Mouse (Mus musculus): ENCODE measurements around the gene Trim65. TPM values are rescaled to one million over a fixed set of nuclear protein-coding genes. Genes with fewer than 3 reads are reported as not detected.
"Not testable (repeated sequence)": the region's sequence is repeated elsewhere in the genome, so short reads cannot be mapped to it uniquely, and the experiment has no call there.

Gene Trim65
- polyA plus RNA-seq, 2 experiments from 2014 or later, result 10.7 to 11.9 TPM

DNA sequence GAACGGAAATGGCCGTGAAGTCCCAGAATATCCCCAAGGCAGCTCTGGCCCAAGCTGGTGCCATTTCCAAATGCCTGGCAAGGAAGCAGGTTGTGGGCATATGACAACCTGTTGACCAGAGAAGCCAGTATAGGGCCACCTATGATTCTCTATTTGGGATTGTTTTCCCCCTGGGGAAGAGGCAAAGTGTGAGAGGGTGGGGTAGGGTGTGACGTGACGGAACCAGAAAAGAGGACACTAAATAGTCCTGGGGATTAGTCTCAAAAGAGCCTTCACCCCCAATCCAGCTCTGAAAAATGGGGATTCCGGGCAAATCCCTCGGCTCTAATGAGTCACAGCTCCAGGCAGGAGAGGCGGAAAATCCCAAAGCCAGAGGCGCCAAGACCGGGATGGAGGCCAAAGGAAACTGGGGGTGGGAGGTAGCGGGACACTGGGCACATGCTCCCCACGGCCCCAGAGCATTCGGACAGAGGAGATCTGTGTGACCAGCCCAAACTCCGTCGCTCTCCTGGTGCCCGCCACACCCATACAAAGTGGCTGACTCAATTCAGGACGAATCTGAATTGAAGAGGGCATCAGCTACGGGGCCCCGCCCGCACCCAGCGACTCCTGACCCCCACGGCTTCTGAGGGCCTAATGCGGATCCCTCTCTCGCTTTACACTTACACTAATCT lies 22.3 kb downstream of the Trim65 start:
- no peak for ATAC-seq

DNA sequence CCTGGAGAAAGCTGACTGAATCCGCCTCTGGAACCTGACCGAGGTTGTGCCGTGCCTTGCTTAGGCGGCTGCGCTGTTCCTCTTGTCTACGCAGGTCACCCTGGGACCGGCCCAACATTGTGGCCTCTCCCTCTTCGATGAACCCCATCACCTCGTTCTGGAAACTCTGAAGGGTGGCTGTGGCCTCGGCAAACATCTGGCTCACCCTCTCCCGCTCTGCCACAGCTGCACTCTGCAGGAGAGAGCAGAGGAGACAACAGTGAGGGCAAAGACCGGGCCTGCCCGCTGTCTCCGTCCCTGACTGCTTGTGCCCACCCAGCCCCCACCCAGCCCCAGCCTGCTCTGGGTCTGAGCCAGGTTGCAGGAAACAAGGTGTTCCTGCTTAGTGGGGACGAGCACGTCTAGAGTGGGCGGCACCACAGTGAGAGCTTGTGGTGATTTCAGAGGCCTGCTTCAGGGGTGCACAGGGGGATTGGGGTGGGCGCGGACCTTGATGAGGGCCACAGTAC lies 23.1 kb downstream of the Trim65 start:
- no peak for ATAC-seq

DNA sequence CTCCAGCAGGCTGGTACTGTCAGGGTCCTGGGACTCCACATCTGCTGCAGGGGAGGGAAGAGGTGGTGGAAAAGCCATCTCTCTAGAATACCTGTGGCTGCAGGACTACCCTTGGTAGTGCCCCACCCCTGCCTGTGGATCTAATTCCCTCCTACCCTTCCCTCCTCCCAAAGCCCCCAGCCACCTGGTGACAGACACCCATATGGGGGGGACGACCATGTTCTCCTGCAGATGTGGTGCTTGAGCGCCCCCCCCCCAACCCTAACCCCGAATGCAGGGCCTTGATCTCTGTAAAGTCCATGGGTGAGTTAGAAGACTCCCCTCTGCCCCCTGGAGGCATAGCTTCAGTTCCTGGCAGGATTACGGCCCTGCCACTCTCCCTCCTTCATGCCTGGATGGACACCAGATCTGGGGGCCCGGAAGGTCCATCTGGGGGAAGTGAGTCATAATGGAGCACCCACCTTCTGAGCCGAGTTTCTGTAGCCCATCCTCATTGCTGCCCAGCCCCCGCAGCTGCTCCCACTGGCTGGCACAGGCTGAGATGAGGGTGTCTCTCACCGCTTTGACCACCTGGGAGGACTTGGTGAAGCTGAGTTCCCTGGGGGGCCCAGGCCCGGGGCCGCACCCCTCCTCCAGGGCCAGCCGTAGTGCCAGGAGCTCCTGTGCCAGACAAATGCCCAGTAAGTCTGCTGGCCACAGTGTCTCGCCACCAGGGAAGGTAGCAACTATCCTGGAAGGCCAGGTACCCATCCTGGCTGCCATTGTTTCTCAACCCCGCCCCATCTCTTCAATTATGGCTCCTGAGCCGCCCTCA lies 23.8 kb downstream of the Trim65 start:
- ATAC-seq, result no peak

DNA sequence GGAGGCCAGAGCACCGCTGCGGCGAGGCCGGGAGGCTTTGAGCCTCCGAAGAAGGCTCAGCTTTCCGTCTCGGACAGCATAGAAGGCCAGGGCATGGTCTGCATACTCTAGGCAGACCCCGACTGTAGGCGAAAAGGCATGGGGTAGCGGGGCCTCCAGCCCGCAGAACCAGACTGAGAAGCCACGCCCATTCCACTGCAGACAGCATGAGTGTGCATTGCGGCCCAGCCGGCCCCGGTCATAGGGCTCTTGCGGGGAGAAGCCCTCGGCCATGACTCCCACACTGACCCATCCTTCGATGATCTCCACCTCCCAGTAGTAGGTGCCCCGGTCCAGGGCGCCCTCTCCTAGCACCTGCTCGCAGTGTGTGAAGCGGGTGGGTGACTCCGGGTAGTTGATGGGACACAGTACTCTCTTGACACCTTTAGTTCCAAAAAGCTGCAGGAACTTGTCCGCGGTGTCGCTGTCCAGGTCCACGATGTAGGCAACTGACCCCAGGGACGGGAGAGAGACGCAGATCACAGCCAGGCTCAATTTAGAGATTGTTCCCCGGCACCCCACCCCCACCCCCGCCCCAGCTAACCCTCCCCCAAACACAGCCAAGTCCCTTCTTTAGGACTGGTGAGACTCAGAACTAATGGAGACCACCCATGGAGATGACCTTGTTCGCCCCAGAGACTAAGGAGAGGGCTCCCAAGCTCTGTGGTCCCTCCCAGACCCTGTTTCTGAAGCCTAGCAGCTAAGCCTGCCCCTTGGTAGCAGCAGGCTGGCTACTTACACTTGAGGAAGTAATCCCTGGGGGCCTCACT lies 24.6 kb downstream of the Trim65 start:
- ATAC-seq, result no peak

GRCm38 (mm10) chr11:116105065-116105464 lies 25.9 kb downstream of the Trim65 start:
- no peak for ATAC-seq

DNA sequence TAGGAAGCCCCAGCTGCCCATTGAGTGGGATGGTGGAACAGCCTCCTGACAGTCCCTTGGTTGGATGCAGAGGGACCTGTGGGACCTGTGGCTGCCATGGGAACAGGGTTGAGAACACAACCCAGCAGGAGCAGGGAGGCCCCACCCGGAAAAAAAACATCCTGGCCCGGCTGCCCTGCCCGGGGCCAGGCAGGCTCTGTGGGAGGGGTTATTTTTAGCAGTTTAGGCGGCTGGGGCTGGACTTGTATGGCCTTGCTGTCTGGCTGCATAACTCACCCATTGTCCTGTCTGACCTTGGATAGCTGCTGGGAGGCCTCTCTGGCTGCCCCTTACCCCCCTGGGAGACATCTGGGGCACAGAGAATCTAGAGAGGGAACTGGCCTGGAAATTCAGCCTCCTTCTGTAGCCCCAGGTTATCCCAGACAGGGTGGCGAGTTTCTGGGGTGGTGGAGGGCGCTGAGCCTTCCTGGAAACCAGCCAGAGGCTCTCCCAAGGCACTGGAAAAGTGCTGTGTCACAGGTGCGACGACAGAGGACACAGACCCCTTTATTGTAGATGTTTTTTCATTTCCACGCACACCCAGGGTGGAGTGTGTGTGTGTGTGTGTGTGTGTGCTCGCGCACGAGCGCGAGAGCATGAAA lies 26.8 kb downstream of the Trim65 start:
- no peak for ATAC-seq

- ATAC-seq, result no peak
Measured at GRCm38 (mm10) chr11:116103572-116103971, 27.4 kb downstream of the Trim65 start.

- no peak for ATAC-seq
Measured at GRCm38 (mm10) chr11:116102472-116102871, 28.5 kb downstream of the Trim65 start.

GRCm38 (mm10) chr11:116101931-116102381 lies 29.0 kb downstream of the Trim65 start:
- no peak for ATAC-seq

DNA sequence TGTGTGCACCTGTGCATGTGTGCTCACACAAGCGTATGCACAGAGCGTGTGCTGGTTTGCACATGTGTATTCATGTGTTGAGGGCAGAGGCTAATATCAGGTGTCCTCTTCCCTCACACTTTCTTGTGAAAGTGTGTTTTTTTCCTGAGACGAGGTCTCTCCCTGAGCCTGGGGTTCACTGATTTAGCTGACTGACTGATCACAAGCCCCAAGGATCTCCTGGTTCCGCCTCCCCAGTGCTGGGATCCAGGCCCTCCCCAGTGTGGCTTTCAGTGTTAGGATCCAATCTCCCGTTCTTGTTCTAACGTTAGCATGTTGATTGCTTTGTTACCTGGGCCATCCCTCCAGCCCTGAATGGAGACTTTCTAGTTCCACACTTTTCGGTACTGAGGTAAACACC lies 30.1 kb downstream of the Trim65 start:
- ATAC-seq, result no peak

DNA sequence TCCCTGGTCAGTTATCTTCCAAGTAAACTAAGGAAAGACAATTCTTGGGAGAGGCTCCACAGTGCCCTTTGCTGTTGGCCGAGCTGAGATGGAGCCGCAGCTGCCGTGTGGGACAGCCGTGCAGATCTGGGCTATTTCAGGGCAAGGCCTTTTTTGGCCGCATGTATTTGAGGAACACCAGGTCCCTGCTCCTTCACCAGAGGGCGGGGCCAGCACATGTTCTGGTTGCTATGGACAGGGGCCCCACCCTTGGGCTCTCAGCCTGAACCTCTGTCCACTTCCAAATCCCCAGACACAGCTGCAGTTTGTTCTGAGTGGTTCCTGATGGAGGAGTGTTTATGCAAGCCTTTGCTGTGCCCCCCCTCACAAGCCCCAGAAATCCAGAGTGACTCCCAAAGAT lies 30.5 kb downstream of the Trim65 start:
- no peak for ATAC-seq

DNA sequence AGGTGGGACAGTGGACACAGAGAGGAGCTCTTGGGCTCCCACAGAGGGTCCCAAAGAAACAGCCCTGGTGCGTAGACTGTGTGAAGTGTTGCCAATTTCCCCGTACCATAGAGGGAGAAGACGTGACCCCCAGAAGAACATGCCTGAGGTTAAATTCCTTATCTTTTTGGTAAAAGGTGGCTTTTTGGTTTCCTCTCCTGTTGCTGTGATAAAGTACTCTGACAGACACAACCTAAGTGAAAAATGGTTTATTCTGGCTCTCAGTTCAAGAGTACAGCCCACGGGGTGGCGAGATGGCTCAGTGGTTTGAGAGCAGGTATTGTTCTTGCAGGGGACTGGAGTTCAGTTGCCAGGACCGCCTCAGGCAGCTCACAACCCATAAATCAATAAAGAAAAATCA lies 31.5 kb downstream of the Trim65 start:
- ATAC-seq, result no peak

DNA sequence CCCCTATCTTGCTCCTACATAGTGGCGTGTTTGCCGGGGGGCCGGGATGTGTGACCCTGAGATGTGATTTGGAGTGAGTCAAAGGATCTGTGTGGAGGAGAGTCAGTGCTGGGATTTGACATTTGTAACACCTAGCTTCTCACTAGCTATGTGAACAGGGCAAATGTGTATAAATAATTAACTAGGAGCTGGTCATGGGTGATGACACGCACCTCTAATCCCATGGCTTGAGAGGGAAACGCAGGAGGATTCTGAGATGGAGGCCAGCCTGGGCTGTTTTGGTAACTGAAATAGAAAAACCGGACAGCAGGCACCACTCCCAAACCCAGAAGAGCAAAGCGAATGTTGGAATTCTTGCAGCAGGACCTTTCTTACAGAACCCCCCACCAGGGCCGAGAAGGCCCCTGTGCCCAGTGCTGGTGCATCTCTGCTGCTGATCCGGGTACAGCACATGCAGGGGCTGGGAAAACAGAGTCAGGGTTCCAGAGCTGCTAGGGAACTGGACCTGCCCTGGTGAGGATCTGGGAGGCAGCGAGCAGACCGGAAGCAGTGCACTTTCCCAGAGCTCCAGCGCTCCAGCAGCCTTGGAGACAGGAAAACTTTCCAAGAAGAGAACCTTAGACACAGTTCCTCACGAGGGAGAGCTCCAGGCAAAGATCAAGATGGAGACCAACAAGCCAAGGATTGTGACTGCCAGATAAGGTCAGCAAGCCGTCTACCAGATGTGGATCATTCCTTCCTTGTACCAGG lies 32.0 kb downstream of the Trim65 start:
- ATAC-seq, result no peak

- no peak for ATAC-seq
Measured at GRCm38 (mm10) chr11:116096213-116097108, 34.5 kb downstream of the Trim65 start.

DNA sequence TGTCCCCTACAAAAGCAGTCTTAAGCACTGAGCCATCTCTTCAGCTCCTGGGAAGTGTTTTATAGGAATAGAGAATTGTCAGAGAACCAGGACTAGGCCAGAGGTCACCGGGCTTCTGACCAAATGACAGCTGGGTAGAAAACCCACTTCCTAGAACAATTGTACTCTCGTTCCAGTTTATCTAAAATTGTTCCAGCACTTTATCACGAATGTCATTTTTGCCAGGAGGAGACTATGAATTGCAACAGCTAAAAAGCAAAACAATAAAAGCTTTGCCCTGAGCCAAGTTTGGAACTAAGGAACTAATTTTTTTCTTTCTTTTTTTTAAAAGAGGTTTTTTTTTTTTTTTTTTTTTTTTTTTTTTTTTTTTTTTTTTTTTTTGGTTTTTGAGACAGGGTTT lies 35.4 kb downstream of the Trim65 start:
- no peak for ATAC-seq

DNA sequence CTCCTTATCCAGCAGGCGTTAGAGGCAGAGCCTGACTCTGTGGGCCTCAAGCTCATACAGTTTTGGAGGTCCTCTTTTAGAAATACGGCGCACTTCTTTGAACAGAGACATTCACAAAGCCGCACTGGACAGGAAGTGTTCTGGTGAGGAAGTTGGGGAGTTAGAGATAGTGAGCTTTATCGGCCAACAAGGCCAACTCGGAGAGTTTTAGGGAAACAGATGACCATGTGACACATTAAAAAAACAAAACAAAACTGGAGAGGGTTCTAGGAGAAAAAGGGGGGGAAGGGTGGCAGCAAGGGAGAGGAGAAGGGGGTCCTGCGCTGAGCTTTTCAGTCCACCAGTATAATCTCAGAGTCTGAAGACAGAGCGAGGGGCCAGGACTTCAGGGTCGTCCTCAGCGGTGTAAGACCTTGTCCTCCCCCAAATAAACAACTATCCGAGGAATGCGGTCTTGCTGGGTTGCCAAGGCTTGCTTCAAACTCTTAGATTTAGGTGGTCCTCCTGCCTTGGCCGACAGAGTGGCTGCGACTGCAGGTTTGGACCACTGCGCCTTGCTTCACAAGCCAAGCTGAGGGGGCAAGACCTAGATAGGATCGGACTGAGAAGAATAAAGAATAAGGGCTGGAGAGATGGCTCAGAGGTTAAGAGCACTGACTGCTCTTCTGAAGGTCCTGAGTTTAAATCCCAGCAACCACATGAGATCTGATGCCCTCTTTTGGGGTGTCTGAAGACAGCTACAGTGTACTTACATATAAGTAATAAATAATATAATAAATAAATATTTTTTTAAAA lies 37.0 kb downstream of the Trim65 start:
- no peak for ATAC-seq

GRCm38 (mm10) chr11:116092959-116093358 lies 38.0 kb downstream of the Trim65 start:
- not testable (repeated sequence) for ATAC-seq

DNA sequence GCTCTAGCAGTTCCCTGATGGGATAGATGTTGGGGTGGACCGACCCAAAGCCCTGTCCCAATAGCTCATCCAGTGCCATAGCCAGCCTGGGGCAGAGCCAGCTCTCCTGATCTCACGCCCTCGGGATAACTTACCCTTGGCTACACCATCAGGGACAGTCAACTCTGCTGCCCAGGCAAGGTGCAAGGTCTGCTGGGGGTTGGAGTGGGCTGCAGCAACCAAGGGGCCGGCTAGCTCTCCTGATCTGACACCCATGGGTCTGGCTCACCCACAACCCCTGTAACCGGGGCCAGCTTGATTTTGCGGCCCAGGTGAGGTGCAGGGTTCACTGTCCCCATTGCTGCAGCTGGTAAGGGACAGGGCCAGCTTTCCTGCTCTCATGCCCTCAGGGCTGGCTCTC lies 39.3 kb downstream of the Trim65 start:
- no peak for ATAC-seq

DNA sequence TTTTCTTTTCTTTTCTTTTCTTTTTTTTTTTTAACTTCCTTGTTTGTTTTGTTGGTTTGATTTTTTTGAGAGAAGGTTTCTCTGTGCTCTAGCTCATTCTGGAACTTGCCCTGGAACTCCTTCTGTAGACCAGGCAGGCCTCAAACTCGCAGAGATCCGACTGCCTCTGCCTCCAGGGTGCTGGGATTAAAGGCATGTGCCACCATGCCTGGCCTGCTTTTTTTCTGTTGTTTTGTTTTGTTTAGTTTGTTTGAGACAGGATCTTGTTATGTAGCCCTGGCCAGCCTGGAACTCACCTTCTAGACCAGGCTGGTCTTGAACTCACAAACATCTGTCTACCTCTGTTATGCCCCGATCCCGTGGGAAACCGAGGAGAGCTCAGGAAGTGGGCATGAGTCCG lies 41.4 kb downstream of the Trim65 start:
- no peak for ATAC-seq
